In the genomic region with DNA sequence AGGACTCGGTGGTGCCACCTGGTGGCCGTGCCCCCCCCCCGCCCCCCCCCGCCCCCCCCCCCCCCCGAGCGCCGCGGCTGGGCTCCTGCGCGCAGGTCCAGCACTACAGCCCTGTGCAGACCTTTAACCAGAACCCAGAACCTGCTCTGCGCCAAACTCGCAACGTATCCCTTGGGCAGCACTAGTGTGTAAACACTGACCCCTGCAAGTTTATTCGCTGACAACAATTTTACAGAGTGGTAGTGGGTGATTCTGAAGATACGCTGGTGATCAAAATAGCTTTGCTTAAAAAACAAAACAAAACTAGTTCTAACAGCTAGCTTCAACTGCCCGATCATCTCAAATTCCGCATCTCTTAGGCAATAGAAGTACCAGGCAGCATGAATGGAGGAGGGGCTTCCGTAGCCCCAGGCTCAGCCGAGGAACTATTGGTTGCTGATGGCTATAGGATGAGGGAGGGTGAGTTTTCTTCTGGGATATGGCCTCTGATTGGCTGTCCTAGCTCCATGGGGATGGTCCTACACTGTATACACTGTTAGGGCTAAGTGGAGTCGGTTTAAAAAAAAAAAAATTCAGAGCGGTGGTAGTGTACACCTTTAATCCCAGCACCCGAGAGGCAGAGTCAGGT, we compare ENCODE assay signal across 8 mouse cellular contexts. TPM values are rescaled to one million over a fixed set of nuclear protein-coding genes. Genes with fewer than 3 reads are reported as not detected.
A peak's percentile ranks its signal among the peaks of the same experiment; 100 is the strongest.
DNase-seq lines count a peak whose midpoint lies in the region; TF ChIP-seq lines count a peak whose summit lies in the region.

Gene Fxn (minus strand): TSS at position 5 of the 628 bp plus-strand sequence.

- H3K36me3 ChIP-seq in macrophage (ENCODE audit: inconsistent target) = no peaks in the 10 kb centered on the region
- no peaks in the 10 kb centered on the region for H3K36me3 ChIP-seq in spleen, adult 2 months (ENCODE audit: control insufficient read depth, insufficient read depth, low read length)

- TF ChIP-seq POLR2A in spleen, adult 2 months (IDR thresholded peaks at IDR 0.05; ENCODE audit: low read depth, low read length) = no peak

- DNase-seq in right cerebral cortex, adult 18-20 months = peak; percentile 31
- no peak for DNase-seq in right cerebral cortex, postnatal 4 days
- peak; percentile 62 for DNase-seq in c-Kit-positive CD71-negative TER-119-negative erythroid progenitor cells, embryonic 14.5 days (ENCODE audit: low read depth)
- no peak for DNase-seq in gastrocnemius, adult 2 months
- DNase-seq in hindlimb bud, embryonic 11.5 days (ENCODE audit: extremely low spot score, low read depth, low spot score) = peak; percentile 79
- DNase-seq in spleen, adult 2 months (ENCODE audit: low read depth in 1 of 2, low spot score in 2 of 2) = peak in 1 of 2 experiments; percentile 23
- no peak for DNase-seq in B cell, adult 2 months

- H3K4me3 ChIP-seq in gastrocnemius, adult 2 months = peak within 1 kb of the TSS; percentile 90
- peak within 1 kb of the TSS; percentile 59 for H3K4me3 ChIP-seq in macrophage (ENCODE audit: inconsistent target)
- H3K4me3 ChIP-seq in spleen, adult 2 months (ENCODE audit: extremely low read depth, insufficient read depth, insufficient read length) = peak within 1 kb of the TSS; percentile 87

- H3K79me2 ChIP-seq in macrophage (ENCODE audit: inconsistent target) = no peaks in the 10 kb centered on the region

- 2% methylated on average over 12 of the region's 22 CpGs for WGBS in macrophage (ENCODE audit: missing documents)
- 2% methylated on average over 16 of the region's 22 CpGs for WGBS in spleen, adult 2 months

- intact Hi-C loops in gastrocnemius, adult 2 months (cut with DNase I) = loop anchor here (2.0 kb wide), 1 partner anchor 594 kb away; the partner anchor contains the start of gene Ptar1

- peak within 1 kb of the TSS; percentile 97 for H3K27ac ChIP-seq in gastrocnemius, adult 2 months
- peak within 1 kb of the TSS; percentile 46 for H3K27ac ChIP-seq in macrophage
- H3K27ac ChIP-seq in spleen, adult 2 months (ENCODE audit: insufficient read depth, low read length) = peak within 1 kb of the TSS; percentile 90

- no peaks in the 10 kb centered on the region for H3K4me1 ChIP-seq in spleen, adult 2 months (ENCODE audit: control insufficient read depth, insufficient read depth, insufficient read length)

- H3K27me3 ChIP-seq in spleen, adult 2 months (ENCODE audit: control insufficient read depth, insufficient read depth, low read length) = no peaks in the 10 kb centered on the region

- TF ChIP-seq CTCF in gastrocnemius, adult 2 months (IDR thresholded peaks at IDR 0.05) = peak; percentile 21; the same call in 1 of the 2 replicates
- TF ChIP-seq CTCF in spleen, adult 2 months (IDR thresholded peaks at IDR 0.05; ENCODE audit: extremely low read depth, insufficient read depth, insufficient read length, insufficient replicate concordance) = no peak; the same call in 1 of the 2 replicates

RNA-seq across cellular contexts. Expression of gene Fxn, which starts in this region (rescaled TPM):
- 10 to 100 TPM; 19.7 to 19.8 TPM for total RNA-seq in gastrocnemius, adult 2 months (2021)
- 1 to 10 TPM in 21 of 26 experiments, under 1 TPM in 1, not detected in 4; 0.84 to 4.8 (median 1.5) TPM for total RNA-seq in macrophage (2018; cell fraction: chromatin; rRNA removed)
- total RNA-seq in macrophage (2018; cell fraction: cytosol; rRNA removed) = 1 to 10 TPM; 1.8 to 3.9 (median 2.4) TPM
- 1 to 10 TPM in 17 of 26 experiments, under 1 TPM in 8, not detected in 1; 0.48 to 5.2 (median 1.2) TPM for total RNA-seq in macrophage (2018; cell fraction: nucleus; rRNA removed)
- polyA plus RNA-seq in macrophage (2018) = 1.6 to 5.8 TPM (median 2.8 TPM) in 3 replicates
- 6.2 and 9.1 TPM in 2 replicates for polyA plus RNA-seq in spleen, adult 2 months (2012; rRNA removed)

Comparison
In these comparisons a context has a peak if more than half of its experiments do, and no peak if none do; other contexts are left out.
1. DNase-seq: peak in right cerebral cortex, adult 18-20 months (single experiment), c-Kit-positive CD71-negative TER-119-negative erythroid progenitor cells, embryonic 14.5 days (single experiment) and hindlimb bud, embryonic 11.5 days (single experiment); none in right cerebral cortex, postnatal 4 days (single experiment), gastrocnemius, adult 2 months (single experiment) and B cell, adult 2 months (0 of 2).
2. H3K27ac ChIP-seq: peak in every context shown above with its lines; median percentile 97 in gastrocnemius, adult 2 months; 90 in spleen, adult 2 months; 46 in macrophage.
3. Peak in every context shown above with its lines, with median percentiles within 50 percentile points of each other: H3K4me3 ChIP-seq.